Mouse (Mus musculus) brain, embryonic 18.5 days (tissue): Measurements from ENCODE around the gene Usp2.

Source experiments
- DNase-seq: peaks from one replicate; pipeline ENCODE4 v3.0.0-alpha.2; 2012; ENCODE audit warnings: low read depth, low spot score

Usp2 gene

GRCm38 (mm10) chr9:44066785-44067225 lies at the start of gene Usp2:
Gene Usp2 (plus strand): TSS chr9:44067021.
- DNase-seq = peak; percentile 92

- no peak for DNase-seq
Measured at GRCm38 (mm10) chr9:44017846-44018245, 49.0 kb upstream of the Usp2 start.

GRCm38 (mm10) chr9:44020001-44020400 lies 46.8 kb upstream of the Usp2 start:
- DNase-seq = no peak

- no peak for DNase-seq
Measured at GRCm38 (mm10) chr9:44022100-44022847, 44.5 kb upstream of the Usp2 start.

GRCm38 (mm10) chr9:44024096-44024495 lies 42.7 kb upstream of the Usp2 start:
- DNase-seq = no peak

GRCm38 (mm10) chr9:44029580-44030236 lies 37.1 kb upstream of the Usp2 start:
- no peak for DNase-seq

- no peak for DNase-seq
Measured at GRCm38 (mm10) chr9:44030646-44031045, 36.2 kb upstream of the Usp2 start.

GRCm38 (mm10) chr9:44031079-44031478 lies 35.7 kb upstream of the Usp2 start:
- DNase-seq = no peak

- DNase-seq = no peak
Measured at GRCm38 (mm10) chr9:44031946-44032345, 34.9 kb upstream of the Usp2 start.

- no peak for DNase-seq
Measured at GRCm38 (mm10) chr9:44033317-44033716, 33.5 kb upstream of the Usp2 start.

GRCm38 (mm10) chr9:44033957-44034727 lies 32.7 kb upstream of the Usp2 start:
- DNase-seq = no peak

- no peak for DNase-seq
Measured at GRCm38 (mm10) chr9:44037106-44037505, 29.7 kb upstream of the Usp2 start.

- no peak for DNase-seq
Measured at GRCm38 (mm10) chr9:44041511-44042395, 25.1 kb upstream of the Usp2 start.

GRCm38 (mm10) chr9:44042396-44042680 lies 24.5 kb upstream of the Usp2 start:
- no peak for DNase-seq

GRCm38 (mm10) chr9:44042836-44043707 lies 23.7 kb upstream of the Usp2 start, which contains the start of gene Thy1:
Gene Thy1 (plus strand): TSS chr9:44043384.
- peak; percentile 43 for DNase-seq

- DNase-seq = no peak
Measured at GRCm38 (mm10) chr9:44043708-44044425, 23.0 kb upstream of the Usp2 start.

- no peak for DNase-seq
Measured at GRCm38 (mm10) chr9:44044426-44045157, 22.2 kb upstream of the Usp2 start.

GRCm38 (mm10) chr9:44045158-44045883 lies 21.5 kb upstream of the Usp2 start:
- no peak for DNase-seq
